Mouse (Mus musculus): Measurements from ENCODE around the gene Cyp27b1. TPM values are rescaled to one million over a fixed set of nuclear protein-coding genes. Genes with fewer than 3 reads are reported as not detected.

The Cyp27b1 gene
- polyA plus RNA-seq, 1 experiment from 2014 or later, result 0.09 TPM

- Histone ChIP-seq H3K4me1 (ENCODE audit: control insufficient read depth, insufficient read depth, low read length) (peaks cover 15% of the 10 kb centered on the region), H3K36me3 (ENCODE audit: control insufficient read depth, insufficient read depth, low read length) (peaks cover 10% of the 10 kb centered on the region; the same call in 1 of the 2 replicates), H3K4me3 (ENCODE audit: low read depth, low read length) (no peak overlapping the region), H3K9ac (ENCODE audit: low read length) (no peak overlapping the region), H3K27ac (ENCODE audit: low read depth, low read length) (no peak overlapping the region), H3K27me3 (replicated peaks; ENCODE audit: control insufficient read depth, insufficient read depth, low read length) (peaks cover 51% of the 10 kb centered on the region), H3K9me3 (replicated peaks; ENCODE audit: control insufficient read depth, low read length) (no peaks in the 10 kb centered on the region), H3K4me2 (ENCODE audit: low read length) (no peak overlapping the region)
- ATAC-seq (no peak), DNase-seq (ENCODE audit: low spot score) (no peak)
- 63% methylated on average over 6 of the region's 6 CpGs for WGBS
These were observed 37.6 kb downstream of the Cyp27b1 start for GRCm38 (mm10) chr10:127085633-127086032.

GRCm38 (mm10) chr10:127090560-127091411 lies 42.7 kb downstream of the Cyp27b1 start:
- ATAC-seq (peak; percentile 43), DNase-seq (ENCODE audit: low spot score) (peak; percentile 71)
- peak overlapping the region; percentile 26 for H3K4me3 ChIP-seq (ENCODE audit: low read depth, low read length)
- peaks cover 18% of the 10 kb centered on the region for H3K4me1 ChIP-seq (ENCODE audit: control insufficient read depth, insufficient read depth, low read length)
- H3K27ac ChIP-seq (ENCODE audit: low read depth, low read length), result no peak overlapping the region
- peaks cover 41% of the 10 kb centered on the region for H3K27me3 ChIP-seq (replicated peaks; ENCODE audit: control insufficient read depth, insufficient read depth, low read length)
- peak overlapping the region; percentile 55 for H3K4me2 ChIP-seq (ENCODE audit: low read length)
- 6% methylated on average over 57 of the region's 57 CpGs for WGBS
- peak overlapping the region; percentile 48 for H3K9ac ChIP-seq (ENCODE audit: low read length)
- peaks cover 20% of the 10 kb centered on the region for H3K36me3 ChIP-seq (ENCODE audit: control insufficient read depth, insufficient read depth, low read length)
- H3K9me3 ChIP-seq (replicated peaks; ENCODE audit: control insufficient read depth, low read length), result no peaks in the 10 kb centered on the region

GRCm38 (mm10) chr10:127091507-127092396 lies 43.7 kb downstream of the Cyp27b1 start:
- WGBS, result 5% methylated on average over 46 of the region's 51 CpGs
- Histone ChIP-seq H3K4me2 (ENCODE audit: low read length) (peak overlapping the region; percentile 55), H3K9ac (ENCODE audit: low read length) (peak overlapping the region; percentile 48), H3K27me3 (replicated peaks; ENCODE audit: control insufficient read depth, insufficient read depth, low read length) (peaks cover 41% of the 10 kb centered on the region), H3K36me3 (ENCODE audit: control insufficient read depth, insufficient read depth, low read length) (peaks cover 30% of the 10 kb centered on the region), H3K4me1 (ENCODE audit: control insufficient read depth, insufficient read depth, low read length) (peaks cover 18% of the 10 kb centered on the region), H3K27ac (ENCODE audit: low read depth, low read length) (no peak overlapping the region), H3K9me3 (replicated peaks; ENCODE audit: control insufficient read depth, low read length) (no peaks in the 10 kb centered on the region), H3K4me3 (ENCODE audit: low read depth, low read length) (peak overlapping the region; percentile 26)
- ATAC-seq (peak; percentile 57), DNase-seq (ENCODE audit: low spot score) (no peak)

- Histone ChIP-seq H3K27ac (ENCODE audit: low read depth, low read length) (no peak overlapping the region), H3K4me1 (ENCODE audit: control insufficient read depth, insufficient read depth, low read length) (peaks cover 18% of the 10 kb centered on the region), H3K4me2 (ENCODE audit: low read length) (no peak overlapping the region), H3K4me3 (ENCODE audit: low read depth, low read length) (no peak overlapping the region), H3K36me3 (ENCODE audit: control insufficient read depth, insufficient read depth, low read length) (peaks cover 37% of the 10 kb centered on the region), H3K27me3 (replicated peaks; ENCODE audit: control insufficient read depth, insufficient read depth, low read length) (peaks cover 37% of the 10 kb centered on the region), H3K9ac (ENCODE audit: low read length) (no peak overlapping the region), H3K9me3 (replicated peaks; ENCODE audit: control insufficient read depth, low read length) (no peaks in the 10 kb centered on the region)
- 55% methylated on average over 4 of the region's 4 CpGs for WGBS
- ATAC-seq (no peak), DNase-seq (ENCODE audit: low spot score) (no peak)
These were observed 44.7 kb downstream of the Cyp27b1 start for GRCm38 (mm10) chr10:127092742-127093141.

GRCm38 (mm10) chr10:127094382-127094802 lies 46.3 kb downstream of the Cyp27b1 start:
- Histone ChIP-seq H3K27me3 (replicated peaks; ENCODE audit: control insufficient read depth, insufficient read depth, low read length) (peaks cover 29% of the 10 kb centered on the region), H3K4me1 (ENCODE audit: control insufficient read depth, insufficient read depth, low read length) (peaks cover 18% of the 10 kb centered on the region), H3K4me2 (ENCODE audit: low read length) (no peak overlapping the region), H3K27ac (ENCODE audit: low read depth, low read length) (no peak overlapping the region), H3K9me3 (replicated peaks; ENCODE audit: control insufficient read depth, low read length) (no peaks in the 10 kb centered on the region), H3K9ac (ENCODE audit: low read length) (no peak overlapping the region), H3K4me3 (ENCODE audit: low read depth, low read length) (no peak overlapping the region), H3K36me3 (ENCODE audit: control insufficient read depth, insufficient read depth, low read length) (peaks cover 54% of the 10 kb centered on the region)
- 28% methylated on average over 7 of the region's 7 CpGs for WGBS
- DNase-seq (ENCODE audit: low spot score) (peak; percentile 36), ATAC-seq (0 out of 2 replicates have a peak, but pooled peaks have one; percentile 21)

- Histone ChIP-seq H3K27ac (ENCODE audit: low read depth, low read length) (no peak overlapping the region), H3K9me3 (replicated peaks; ENCODE audit: control insufficient read depth, low read length) (no peaks in the 10 kb centered on the region), H3K9ac (ENCODE audit: low read length) (no peak overlapping the region), H3K4me1 (ENCODE audit: control insufficient read depth, insufficient read depth, low read length) (0 out of 2 replicates have a peak, but pooled peaks cover 5% of the 10 kb centered on the region), H3K36me3 (ENCODE audit: control insufficient read depth, insufficient read depth, low read length) (peaks cover 65% of the 10 kb centered on the region), H3K4me2 (ENCODE audit: low read length) (no peak overlapping the region), H3K4me3 (ENCODE audit: low read depth, low read length) (no peak overlapping the region), H3K27me3 (replicated peaks; ENCODE audit: control insufficient read depth, insufficient read depth, low read length) (no peaks in the 10 kb centered on the region)
- WGBS, result 81% methylated on average over 20 of the region's 20 CpGs
- ATAC-seq (no peak), DNase-seq (ENCODE audit: low spot score) (no peak)
These were observed 50.5 kb downstream of the Cyp27b1 start for GRCm38 (mm10) chr10:127098514-127098913.

GRCm38 (mm10) chr10:127099191-127099590 lies 51.1 kb downstream of the Cyp27b1 start:
- no peak overlapping the region for H3K27ac ChIP-seq (ENCODE audit: low read depth, low read length)
- H3K9me3 ChIP-seq (replicated peaks; ENCODE audit: control insufficient read depth, low read length), result no peaks in the 10 kb centered on the region
- 0 out of 2 replicates have a peak, but pooled peaks cover 3% of the 10 kb centered on the region for H3K4me1 ChIP-seq (ENCODE audit: control insufficient read depth, insufficient read depth, low read length)
- no peak overlapping the region for H3K4me2 ChIP-seq (ENCODE audit: low read length)
- H3K9ac ChIP-seq (ENCODE audit: low read length), result no peak overlapping the region
- WGBS, result 88% methylated on average over 10 of the region's 10 CpGs
- peaks cover 70% of the 10 kb centered on the region for H3K36me3 ChIP-seq (ENCODE audit: control insufficient read depth, insufficient read depth, low read length)
- H3K4me3 ChIP-seq (ENCODE audit: low read depth, low read length), result no peak overlapping the region
- DNase-seq (ENCODE audit: low spot score) (no peak), ATAC-seq (no peak)
- H3K27me3 ChIP-seq (replicated peaks; ENCODE audit: control insufficient read depth, insufficient read depth, low read length), result no peaks in the 10 kb centered on the region

- ATAC-seq (no peak), DNase-seq (ENCODE audit: low spot score) (no peak)
- 92% methylated on average over 14 of the region's 15 CpGs for WGBS
- H3K9ac ChIP-seq (ENCODE audit: low read length), result no peak overlapping the region
- no peak overlapping the region for H3K4me2 ChIP-seq (ENCODE audit: low read length)
- no peaks in the 10 kb centered on the region for H3K4me1 ChIP-seq (ENCODE audit: control insufficient read depth, insufficient read depth, low read length)
- H3K27ac ChIP-seq (ENCODE audit: low read depth, low read length), result no peak overlapping the region
- no peaks in the 10 kb centered on the region for H3K27me3 ChIP-seq (replicated peaks; ENCODE audit: control insufficient read depth, insufficient read depth, low read length)
- no peaks in the 10 kb centered on the region for H3K9me3 ChIP-seq (replicated peaks; ENCODE audit: control insufficient read depth, low read length)
- H3K36me3 ChIP-seq (ENCODE audit: control insufficient read depth, insufficient read depth, low read length), result peaks cover 69% of the 10 kb centered on the region
- H3K4me3 ChIP-seq (ENCODE audit: low read depth, low read length), result no peak overlapping the region
These were observed 51.8 kb downstream of the Cyp27b1 start for GRCm38 (mm10) chr10:127099868-127100267.
